Mouse (Mus musculus) splenic B cell, adult 2 months (primary cell): Measurements from ENCODE around the gene Srrm3.

Source experiments
- DNase-seq: peaks from one replicate; pipeline ENCODE4 v3.0.0-alpha.2; 2011; ENCODE audit warnings: low read depth, low spot score
- H3K27me3 ChIP-seq: 2 replicates; pipeline ENCODE4 v1.6.1; 2012; ENCODE audit warnings: mild to moderate bottlenecking, low read length, moderate library complexity, mixed read lengths; ENCODE audit not compliant: control insufficient read depth, poor library complexity, insufficient read depth, severe bottlenecking
- H3K36me3 ChIP-seq: 2 replicates; pipeline ENCODE4 v1.6.1; 2012; ENCODE audit warnings: mild to moderate bottlenecking, low read length, moderate library complexity, mixed read lengths; ENCODE audit not compliant: control insufficient read depth, poor library complexity, insufficient read depth, severe bottlenecking

Srrm3 gene

GRCm38 (mm10) chr5:135843418-135843817, 36.7 kb downstream of the Srrm3 start:
- H3K27me3 ChIP-seq: no peaks in the 10 kb centered on the region
- peak; percentile 32 for DNase-seq

DNA sequence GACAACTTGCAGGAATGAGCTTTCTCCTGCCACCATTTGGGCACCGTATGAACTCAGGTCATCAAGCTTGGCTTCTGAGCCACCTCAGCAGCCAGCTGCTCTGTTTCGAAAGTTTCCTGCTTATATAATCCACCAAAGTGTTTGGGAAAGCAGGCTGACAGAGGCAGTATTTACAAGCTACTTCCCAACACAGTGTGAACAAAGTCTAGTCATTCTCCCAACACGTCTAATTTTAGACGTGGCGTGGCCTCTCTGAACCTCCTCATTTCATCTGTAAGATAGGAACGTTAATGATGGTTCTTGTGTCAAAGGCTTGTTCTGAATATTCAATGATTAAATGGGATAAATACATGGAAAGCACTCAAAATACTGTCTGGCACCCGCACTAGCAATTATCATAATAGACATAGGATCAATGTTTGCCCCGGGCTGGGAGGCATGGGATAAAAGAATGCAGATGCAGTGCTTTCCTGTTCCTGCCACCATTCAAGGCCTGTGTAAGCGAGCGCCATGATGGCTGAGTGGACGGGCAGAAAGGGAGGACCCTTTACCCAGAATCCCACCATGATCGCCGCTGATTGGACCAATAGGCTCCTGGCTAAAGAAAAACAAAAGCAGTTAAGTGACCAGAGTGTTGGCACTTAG, 39.1 kb downstream of the Srrm3 start:
- no peak for DNase-seq
- Histone ChIP-seq H3K27me3 (no peaks in the 10 kb centered on the region), H3K36me3 (no peaks in the 10 kb centered on the region)

More at GRCm38 (mm10) chr5:135843418-135843817, 36.7 kb downstream of the Srrm3 start:
- H3K36me3 ChIP-seq: no peaks in the 10 kb centered on the region

DNA sequence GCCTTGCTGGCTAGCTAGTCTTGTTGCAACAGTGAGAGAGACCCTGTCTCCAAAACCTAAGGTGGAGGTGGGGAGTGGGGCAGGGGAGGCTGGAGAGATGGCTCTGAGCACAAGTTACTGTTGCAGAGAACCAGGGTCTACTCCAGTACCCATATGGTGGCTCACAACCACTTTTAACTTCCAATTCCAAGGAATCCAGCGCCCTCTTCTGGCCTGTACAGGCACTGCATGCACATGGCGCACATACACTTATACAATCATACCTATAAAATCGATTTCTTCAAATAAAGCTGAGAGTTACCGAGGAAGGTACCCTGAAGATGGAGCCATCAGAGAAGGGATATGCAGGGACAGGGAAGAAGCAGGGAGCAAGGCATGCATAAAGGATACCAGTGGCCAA, 40.8 kb downstream of the Srrm3 start:
- DNase-seq: no peak
- no peaks in the 10 kb centered on the region; the same call in 1 of the 2 replicates for H3K27me3 ChIP-seq

GRCm38 (mm10) chr5:135847881-135848280, 41.2 kb downstream of the Srrm3 start:
- H3K36me3 ChIP-seq: no peaks in the 10 kb centered on the region
- DNase-seq: no peak
- no peaks in the 10 kb centered on the region; the same call in 1 of the 2 replicates for H3K27me3 ChIP-seq

More for the DNA sequence above, 40.8 kb downstream of the Srrm3 start:
- H3K36me3 ChIP-seq: no peaks in the 10 kb centered on the region

DNA sequence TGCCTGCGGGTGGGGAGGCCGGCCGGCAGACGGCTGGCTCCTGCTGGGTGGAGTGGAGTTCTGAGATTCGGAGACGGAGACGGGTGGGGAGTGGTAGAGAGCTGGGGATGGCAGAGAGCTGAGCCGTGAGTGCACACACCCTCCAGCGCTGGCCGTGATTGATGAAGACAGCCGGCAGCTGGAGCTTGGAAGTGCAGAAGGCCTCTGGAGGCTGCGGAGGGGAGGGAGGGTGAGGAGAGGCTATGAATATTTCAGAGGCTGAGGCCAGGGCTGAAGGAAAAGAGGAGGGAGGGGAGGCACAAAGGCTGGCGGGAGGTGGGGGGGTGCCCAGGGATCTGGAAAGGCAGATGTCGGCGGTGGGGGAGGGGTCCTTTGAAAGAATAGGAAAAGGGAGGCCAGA, 44.3 kb downstream of the Srrm3 start:
- DNase-seq: no peak
- Histone ChIP-seq H3K36me3 (no peaks in the 10 kb centered on the region), H3K27me3 (no peaks in the 10 kb centered on the region; the same call in 1 of the 2 replicates)

GRCm38 (mm10) chr5:135851481-135851880, 44.8 kb downstream of the Srrm3 start:
- DNase-seq: no peak
- no peaks in the 10 kb centered on the region for H3K36me3 ChIP-seq
- no peaks in the 10 kb centered on the region; the same call in 1 of the 2 replicates for H3K27me3 ChIP-seq

DNA sequence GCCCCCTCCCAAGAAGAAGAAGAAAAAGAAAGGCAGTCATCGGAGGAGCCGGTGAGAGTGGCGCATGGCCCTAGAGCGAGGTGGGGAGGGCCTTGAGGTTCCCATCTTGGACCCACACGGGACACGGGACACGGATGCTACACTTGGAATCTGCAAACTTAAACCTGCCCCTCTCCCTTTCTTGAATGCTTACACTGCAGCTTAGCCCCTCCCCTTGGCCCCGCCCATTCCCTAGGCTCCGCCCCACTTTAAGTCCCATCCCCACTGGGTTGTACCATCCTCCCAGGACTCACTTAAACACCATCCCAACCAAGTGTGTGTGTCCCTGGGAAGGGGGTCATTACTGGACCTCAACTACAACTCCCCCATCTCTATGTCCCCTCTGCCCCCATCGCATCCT, 45.7 kb downstream of the Srrm3 start:
- no peaks in the 10 kb centered on the region for H3K36me3 ChIP-seq
- no peaks in the 10 kb centered on the region; the same call in 1 of the 2 replicates for H3K27me3 ChIP-seq
- no peak for DNase-seq

GRCm38 (mm10) chr5:135853731-135854130, 47.0 kb downstream of the Srrm3 start:
- no peaks in the 10 kb centered on the region; the same call in 1 of the 2 replicates for H3K27me3 ChIP-seq
- no peaks in the 10 kb centered on the region for H3K36me3 ChIP-seq
- no peak for DNase-seq

- Histone ChIP-seq H3K27me3 (no peaks in the 10 kb centered on the region; the same call in 1 of the 2 replicates), H3K36me3 (no peaks in the 10 kb centered on the region)
- DNase-seq: peak; percentile 79
These were observed 48.5 kb downstream of the Srrm3 start for GRCm38 (mm10) chr5:135855156-135855555.

DNA sequence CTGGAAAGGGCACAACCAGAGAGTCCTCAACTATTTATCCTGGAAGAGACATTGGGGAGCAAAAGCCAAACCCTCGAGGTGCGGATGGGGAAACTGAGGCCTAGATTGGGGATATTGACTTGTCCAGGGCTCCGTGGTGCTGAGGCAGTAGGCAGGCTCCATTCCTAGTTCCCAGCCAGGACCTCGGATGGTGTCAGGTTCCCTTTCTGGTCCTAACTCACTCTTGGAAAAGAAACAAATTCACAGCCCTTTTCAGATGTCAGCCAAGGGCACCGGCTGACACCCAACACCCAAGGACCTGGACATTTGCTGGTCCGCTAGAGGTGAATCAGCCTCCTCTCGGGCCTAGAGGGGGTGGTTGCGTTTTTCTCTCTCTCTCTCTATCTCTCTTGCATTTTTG, 60.0 kb downstream of the Srrm3 start:
- no peak for DNase-seq
- Histone ChIP-seq H3K36me3 (no peaks in the 10 kb centered on the region), H3K27me3 (no peaks in the 10 kb centered on the region)

GRCm38 (mm10) chr5:135867637-135868593, 61.2 kb downstream of the Srrm3 start:
- Histone ChIP-seq H3K36me3 (no peaks in the 10 kb centered on the region), H3K27me3 (0 out of 2 replicates have a peak, but pooled peaks cover 2% of the 10 kb centered on the region)
- DNase-seq: no peak

- no peak for DNase-seq
- Histone ChIP-seq H3K27me3 (0 out of 2 replicates have a peak, but pooled peaks cover 2% of the 10 kb centered on the region), H3K36me3 (no peaks in the 10 kb centered on the region)
These were observed 62.0 kb downstream of the Srrm3 start for GRCm38 (mm10) chr5:135868653-135869052.

- Histone ChIP-seq H3K36me3 (no peaks in the 10 kb centered on the region), H3K27me3 (0 out of 2 replicates have a peak, but pooled peaks cover 2% of the 10 kb centered on the region)
- DNase-seq: no peak
These were observed 63.2 kb downstream of the Srrm3 start for GRCm38 (mm10) chr5:135869661-135870423.

GRCm38 (mm10) chr5:135870505-135870904, 63.8 kb downstream of the Srrm3 start:
- no peaks in the 10 kb centered on the region for H3K36me3 ChIP-seq

More at GRCm38 (mm10) chr5:135870505-135870904, 63.8 kb downstream of the Srrm3 start:
- no peak for DNase-seq
- H3K27me3 ChIP-seq: 0 out of 2 replicates have a peak, but pooled peaks cover 2% of the 10 kb centered on the region
